Mouse (Mus musculus): ENCODE results near the gene Capns1. TPM values are rescaled to one million over a fixed set of nuclear protein-coding genes. Genes with fewer than 3 reads are reported as not detected.
A peak's percentile ranks its signal among the peaks of the same experiment; 100 is the strongest.

Capns1 gene
- polyA plus RNA-seq, 1 experiment = 142 TPM

- TF ChIP-seq GATA1 (IDR thresholded peaks at IDR 0.05; ENCODE audit: low read length) = no peak
Observed at GRCm38 (mm10) chr7:30188344-30189115, 10.1 kb downstream of the Capns1 start.

DNA sequence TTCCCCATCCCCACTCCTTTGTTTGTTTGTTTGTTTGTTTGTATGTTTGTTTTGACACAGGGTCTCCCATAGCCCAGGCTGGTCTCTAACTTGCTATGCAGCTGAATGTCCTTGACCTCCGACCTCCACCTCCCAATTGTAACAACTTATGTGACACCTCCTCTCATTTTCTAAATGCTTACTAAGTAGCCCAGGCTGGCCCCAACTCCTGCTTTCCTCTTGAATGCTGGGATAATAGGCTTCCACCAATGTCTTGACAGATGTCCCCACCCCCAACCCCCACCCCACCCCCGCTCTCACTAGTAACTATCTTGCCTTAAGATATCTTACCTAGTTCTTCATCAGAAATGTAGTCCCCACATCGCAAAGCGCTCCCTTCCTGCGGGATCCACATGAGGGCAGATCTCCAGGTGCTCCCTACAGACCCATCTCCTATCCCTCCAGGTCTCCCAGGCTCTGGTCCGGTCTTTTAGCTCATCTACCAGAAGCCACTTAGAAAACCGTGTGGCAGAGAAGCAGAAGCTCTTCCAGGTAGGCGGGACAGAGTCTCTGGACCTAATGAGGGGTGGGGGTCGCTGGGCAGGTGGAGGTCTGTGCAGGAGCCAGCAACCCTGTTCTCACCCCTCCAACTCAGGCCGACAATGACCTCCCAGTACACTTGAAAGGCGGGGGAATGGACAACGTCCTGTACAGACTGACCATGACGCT, 13.8 kb downstream of the Capns1 start:
- no peak for TF ChIP-seq GATA1 (IDR thresholded peaks at IDR 0.05; ENCODE audit: low read length)

DNA sequence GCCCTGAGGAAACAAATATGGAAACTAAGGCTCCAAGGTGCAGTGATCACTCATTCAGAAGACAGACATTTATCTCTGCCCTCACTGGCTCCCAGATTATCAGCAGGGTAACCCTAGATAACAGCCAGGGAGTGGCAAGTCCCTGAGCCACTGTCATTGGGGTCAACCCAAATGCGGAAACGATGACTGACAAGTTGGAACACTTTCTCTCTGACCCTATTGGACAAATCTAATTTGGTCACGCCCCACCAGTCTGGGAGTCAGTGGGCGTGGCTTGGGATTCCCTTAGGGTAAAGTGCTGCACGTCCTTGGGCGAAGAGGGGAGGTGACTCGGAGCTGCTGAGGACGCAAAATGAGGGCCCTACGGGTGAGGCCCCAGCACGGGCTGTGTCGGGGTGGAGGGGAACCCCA, 14.7 kb downstream of the Capns1 start, which contains the start of gene Cox7a1:
Gene Cox7a1, plus strand, starts transcription at position 266 of the 411 bp plus-strand sequence.
- peak; percentile 84 for TF ChIP-seq GATA1 (IDR thresholded peaks at IDR 0.05; ENCODE audit: low read length)

- TF ChIP-seq GATA1 (IDR thresholded peaks at IDR 0.05; ENCODE audit: low read length) = no peak
Observed at GRCm38 (mm10) chr7:30181308-30181707, 17.3 kb downstream of the Capns1 start.

GRCm38 (mm10) chr7:30178256-30178655, 20.4 kb downstream of the Capns1 start:
- no peak for TF ChIP-seq GATA1 (IDR thresholded peaks at IDR 0.05; ENCODE audit: low read length)

DNA sequence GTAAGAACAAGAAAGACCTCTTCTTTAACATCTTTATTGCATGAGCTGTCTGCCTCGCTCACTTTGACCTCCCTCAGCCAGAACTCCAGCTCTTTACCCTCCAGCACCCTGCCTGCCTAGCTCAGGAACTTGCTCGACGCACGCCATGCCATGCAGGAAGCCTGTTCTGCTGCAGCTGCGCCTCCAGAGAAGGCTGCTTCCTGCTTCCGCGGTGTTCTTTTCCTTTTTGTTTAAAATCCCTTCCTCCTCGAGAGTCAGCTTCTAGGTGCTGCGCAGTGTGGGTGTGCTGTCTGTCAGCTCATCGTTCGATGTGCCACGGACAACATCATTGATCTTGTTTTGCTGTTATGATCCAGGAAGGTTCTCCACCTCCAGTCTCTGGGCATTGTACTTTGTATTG, 22.1 kb downstream of the Capns1 start:
- TF ChIP-seq GATA1 (IDR thresholded peaks at IDR 0.05; ENCODE audit: low read length) = no peak

DNA sequence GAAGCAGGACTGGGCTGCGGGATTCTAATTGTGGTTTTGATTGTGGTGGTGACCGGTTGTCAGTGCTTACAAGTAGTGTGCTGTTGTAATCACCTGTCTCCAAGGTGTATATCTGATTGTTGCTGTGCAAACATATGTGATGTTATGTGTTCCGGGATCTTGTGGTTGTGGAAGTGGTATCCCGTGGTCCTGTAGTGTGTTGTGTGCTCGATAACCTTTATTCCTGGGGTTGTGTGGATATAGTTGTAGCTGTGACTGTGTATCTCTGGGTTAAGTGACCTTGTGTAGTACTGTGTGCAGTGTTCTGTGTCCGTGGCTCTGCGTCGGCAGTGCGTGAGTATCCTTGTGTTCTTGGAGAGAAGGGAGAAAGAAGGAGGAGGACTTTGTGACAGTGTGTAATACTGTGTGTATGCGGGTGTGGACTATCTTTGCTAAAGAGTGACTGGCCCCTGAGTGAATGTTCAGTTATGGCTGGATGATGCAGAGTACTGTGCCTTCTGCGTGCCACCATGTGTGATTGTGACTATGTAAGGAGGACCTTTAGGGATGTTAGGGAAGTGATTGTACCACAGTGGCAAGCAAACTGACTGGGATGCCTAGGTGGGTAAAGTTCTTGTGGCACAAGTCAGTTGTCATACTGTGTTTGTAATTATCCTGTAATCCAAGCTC, 28.2 kb downstream of the Capns1 start:
- no peak for TF ChIP-seq GATA1 (IDR thresholded peaks at IDR 0.05; ENCODE audit: low read length)

- no peak for TF ChIP-seq GATA1 (IDR thresholded peaks at IDR 0.05; ENCODE audit: low read length)
Observed at GRCm38 (mm10) chr7:30169583-30170282, 28.9 kb downstream of the Capns1 start, which contains the start of gene Zfp146. Zfp146 (minus strand) TSS chr7:30169750.

DNA sequence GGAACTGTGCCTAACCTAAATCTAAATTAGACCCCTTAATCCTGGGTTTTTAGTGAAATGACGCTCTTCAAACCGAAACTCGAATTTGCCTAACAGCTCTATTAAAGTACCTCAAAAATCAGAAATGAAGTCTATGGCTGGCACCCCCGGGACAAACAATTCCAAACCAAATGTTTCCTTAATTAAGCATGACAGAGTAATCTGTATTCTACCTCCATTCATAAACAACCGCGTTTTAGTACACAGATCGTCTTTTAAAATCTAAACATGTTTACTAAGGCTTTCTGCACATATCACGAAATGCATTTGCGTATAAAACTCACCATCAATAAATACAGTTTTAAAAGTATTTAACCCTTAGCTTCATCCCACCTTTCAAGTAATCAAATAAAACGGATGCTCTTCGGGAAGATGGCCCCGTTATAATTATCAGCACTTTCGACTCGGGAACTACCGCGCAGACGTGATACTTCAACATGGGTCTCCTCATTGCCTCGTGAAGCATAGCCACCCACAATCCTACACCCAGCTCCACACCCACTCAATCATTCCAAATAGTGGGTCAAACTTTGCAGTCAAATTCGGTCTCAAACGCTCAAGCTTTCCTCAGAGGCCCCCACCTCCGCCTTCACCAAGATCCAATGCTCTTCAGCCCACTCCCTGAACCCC, 29.6 kb downstream of the Capns1 start:
- TF ChIP-seq GATA1 (IDR thresholded peaks at IDR 0.05; ENCODE audit: low read length) = no peak

- TF ChIP-seq GATA1 (IDR thresholded peaks at IDR 0.05; ENCODE audit: low read length) = no peak
Observed at GRCm38 (mm10) chr7:30164745-30165144, 33.9 kb downstream of the Capns1 start.

- TF ChIP-seq GATA1 (IDR thresholded peaks at IDR 0.05; ENCODE audit: low read length) = no peak
Observed at GRCm38 (mm10) chr7:30163113-30163512, 35.5 kb downstream of the Capns1 start.

GRCm38 (mm10) chr7:30155507-30155906, 43.1 kb downstream of the Capns1 start:
- TF ChIP-seq GATA1 (IDR thresholded peaks at IDR 0.05; ENCODE audit: low read length) = no peak

DNA sequence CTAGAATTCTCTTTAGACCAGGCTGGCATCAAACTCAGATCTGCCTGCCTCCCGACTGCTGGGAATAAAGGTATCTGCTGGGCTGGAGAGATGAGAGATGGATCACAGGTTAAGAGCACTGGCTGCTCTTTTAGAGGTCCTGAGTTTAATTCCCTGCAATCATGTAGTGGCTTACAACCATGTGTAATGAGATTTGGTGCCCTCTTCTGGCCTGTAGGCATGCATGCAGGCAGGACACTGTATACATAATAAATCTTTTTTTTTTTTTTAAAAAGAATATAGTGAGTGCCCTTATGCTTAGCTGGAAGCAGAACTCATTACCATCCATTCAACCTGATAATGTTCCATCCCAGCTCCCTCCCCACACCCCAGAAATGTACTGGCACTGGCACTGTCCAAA, 44.6 kb downstream of the Capns1 start:
- no peak for TF ChIP-seq GATA1 (IDR thresholded peaks at IDR 0.05; ENCODE audit: low read length)

DNA sequence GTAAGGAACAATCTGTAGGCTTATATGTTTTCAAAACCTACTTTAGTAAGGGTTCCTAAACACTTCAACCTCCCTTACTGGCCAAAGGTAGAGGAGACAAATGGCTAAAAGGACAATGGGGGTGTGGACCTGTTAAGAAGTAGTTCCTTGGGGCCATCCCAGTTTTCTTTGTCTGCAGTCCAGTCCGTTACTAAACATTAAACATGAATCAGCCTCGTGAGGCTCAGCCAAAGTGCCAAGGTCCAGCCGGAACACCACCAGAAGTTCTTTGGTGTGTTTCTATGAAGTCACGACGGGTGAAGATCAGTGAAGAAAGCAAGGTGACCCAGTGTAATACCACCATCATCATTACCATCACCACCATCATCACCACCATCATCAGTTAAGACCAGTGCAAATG, 51.6 kb downstream of the Capns1 start:
- TF ChIP-seq GATA1 (IDR thresholded peaks at IDR 0.05; ENCODE audit: low read length) = no peak
